Mouse (Mus musculus) liver, embryonic 14.5 days (tissue): ENCODE results near the gene Vti1b. TPM values are rescaled to one million over a fixed set of nuclear protein-coding genes. Genes with fewer than 3 reads are reported as not detected.

Source experiments
- ATAC-seq: fragments of 200-750 bp; cut with Nextera tagmentation; 2 replicates; pipeline ENCODE4 v1.8.0; 2017; ENCODE audit warnings: moderate number of reproducible peaks, mild to moderate bottlenecking, moderate library complexity; ENCODE audit not compliant: insufficient read depth
- DNase-seq, 3 experiments: peaks; one replicate each; pipeline ENCODE4 v3.0.0-alpha.2; 2012 to 2013; ENCODE audit warnings: low read depth in 3 of 3, low spot score in 3 of 3
- H3K27ac ChIP-seq: fragments of 300-500 bp; sonication (generic); 2 replicates; pipeline ENCODE4 v1.5.1; 2014; ENCODE audit warnings: moderate library complexity, mild to moderate bottlenecking, control low read depth, inconsistent platforms
- H3K27me3 ChIP-seq: fragments of 300-500 bp; sonication (generic); 2 replicates; pipeline ENCODE4 v1.6.1; 2014; ENCODE audit warnings: mild to moderate bottlenecking, low read length, moderate library complexity; ENCODE audit not compliant: control insufficient read depth, insufficient read depth
- H3K36me3 ChIP-seq: fragments of 300-500 bp; sonication (generic); replicated peaks from 2 replicates; pipeline ENCODE4 v1.6.1; 2014; ENCODE audit warnings: low read depth; ENCODE audit not compliant: control insufficient read depth, insufficient read depth
- H3K4me1 ChIP-seq, 2 experiments: fragments of 200-500 bp in 1 of 2; fragments of 300-500 bp in 1 of 2; sonication (generic) in 1 of 2; replicated peaks; 2 replicates each; pipeline ENCODE4 v1.6.1; 2012 to 2014; ENCODE audit warnings: antibody characterized with exemption in 1 of 2, inconsistent platforms in 1 of 2, low read length in 1 of 2; ENCODE audit not compliant: control insufficient read depth in 2 of 2, insufficient read depth in 2 of 2
- H3K4me2 ChIP-seq: fragments of 300-500 bp; sonication (generic); 2 replicates; pipeline ENCODE4 v1.6.1; 2014; ENCODE audit warnings: low read depth, mild to moderate bottlenecking, control low read depth, moderate library complexity
- H3K4me3 ChIP-seq, 2 experiments: fragments of 200-500 bp in 1 of 2; fragments of 300-500 bp in 1 of 2; sonication (generic) in 1 of 2; 2 replicates each; pipeline ENCODE4 v1.5.1; 2012 to 2014; ENCODE audit warnings: low read depth in 2 of 2, low read length in 2 of 2, mild to moderate bottlenecking in 2 of 2, control low read depth in 1 of 2, inconsistent platforms in 1 of 2, moderate library complexity in 1 of 2; ENCODE audit not compliant: insufficient read depth in 1 of 2
- H3K9ac ChIP-seq: fragments of 300-500 bp; sonication (generic); replicated peaks from 2 replicates; pipeline ENCODE4 v1.6.1; 2014; ENCODE audit warnings: mild to moderate bottlenecking, control low read depth, moderate library complexity
- H3K9me3 ChIP-seq: fragments of 300-500 bp; sonication (generic); 2 replicates; pipeline ENCODE4 v1.6.1; 2016; ENCODE audit warnings: low read length, mixed read lengths; ENCODE audit not compliant: control insufficient read depth
- CTCF ChIP-seq: IDR thresholded peaks from 2 replicates; pipeline ENCODE4 v1.5.1; 2016; ENCODE audit warnings: antibody characterized with exemption, low read depth, control low read depth
- EP300 ChIP-seq: IDR thresholded peaks from 2 replicates; pipeline ENCODE4 v1.6.1; 2016; ENCODE audit warnings: antibody characterized with exemption, low read depth
- WGBS: fragments of 180-500 bp; shearing (Covaris S2); extraction: QIAGEN DNeasy Blood & Tissue Kit; methylation state at CpG from one replicate; pipeline ENCODE4 v1.1.7; 2014; ENCODE audit not compliant: insufficient replicate concordance; 5-methylcytosine and 5-hydroxymethylcytosine counted together
- polyA plus RNA-seq, 2 experiments: library from polyadenylated mRNA; depleted of rRNA in 1 of 2; stranded (reverse) in 1 of 2; unstranded in 1 of 2; fragments of >200 nt; fragmentation: Nextera tagmentation in 1 of 2; extraction: Ambion mirVana in 1 of 2; gene quantifications; 2 replicates each; pipeline versions ENCODE4 v1.2.1 to v1.2.3; 2012 to 2014

The Vti1b gene
- polyA plus RNA-seq, 2 experiments: 16.0 to 34.9 TPM

DNA sequence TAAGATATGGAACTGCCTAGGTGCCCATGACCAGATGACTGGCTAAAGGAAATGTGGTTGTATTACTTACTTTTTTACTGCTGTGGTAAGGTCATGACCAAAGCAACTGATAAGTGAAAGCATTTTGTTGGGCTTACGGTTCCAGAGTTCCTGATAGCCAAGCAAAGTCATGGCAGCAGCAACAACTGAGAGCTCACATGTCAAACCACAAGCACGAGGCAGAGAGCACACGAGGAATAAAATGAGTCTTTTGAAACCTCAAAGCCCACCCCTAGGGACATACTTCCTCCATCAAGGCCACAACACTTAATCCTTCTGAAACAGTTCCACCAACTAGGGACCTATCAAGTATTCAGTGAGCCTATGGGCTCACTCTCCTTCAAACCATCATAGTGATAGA lies 29.4 kb upstream of the Vti1b start:
- Histone ChIP-seq H3K27ac (no peak overlapping the region), H3K9ac (no peak overlapping the region), H3K4me3 (no peak overlapping the region), H3K9me3 (no peaks in the 10 kb centered on the region), H3K36me3 (no peaks in the 10 kb centered on the region), H3K4me2 (no peak overlapping the region), H3K4me1 (no peaks in the 10 kb centered on the region), H3K27me3 (no peaks in the 10 kb centered on the region)
- TF ChIP-seq EP300 (no peak), CTCF (no peak)
- ATAC-seq: no peak
- 22% methylated on average over 3 of the region's 3 CpGs for WGBS
- no peak for DNase-seq

DNA sequence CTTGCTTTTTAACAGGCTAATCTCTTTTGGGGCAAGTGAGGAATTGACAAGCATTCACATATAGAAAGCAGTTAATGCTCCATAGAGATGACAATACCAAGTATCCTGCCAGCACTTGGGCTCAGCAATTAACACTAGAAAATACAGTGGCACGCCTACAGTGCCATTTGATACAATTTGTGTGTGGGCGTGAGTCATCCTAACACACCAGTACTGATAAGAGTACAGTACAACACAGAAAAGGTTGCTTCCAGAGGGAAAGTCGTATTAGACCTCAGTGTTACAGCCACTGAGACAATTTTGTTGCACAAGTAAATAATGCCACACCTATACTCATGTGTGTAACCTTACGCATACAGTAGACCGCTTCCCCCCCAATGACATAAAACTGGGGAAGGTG lies 24.6 kb upstream of the Vti1b start:
- Histone ChIP-seq H3K27ac (no peak overlapping the region), H3K4me2 (no peak overlapping the region), H3K4me3 (no peak overlapping the region), H3K9me3 (no peaks in the 10 kb centered on the region), H3K9ac (no peak overlapping the region), H3K27me3 (no peaks in the 10 kb centered on the region), H3K36me3 (no peaks in the 10 kb centered on the region), H3K4me1 (peaks cover 0 to under 1% of the 10 kb centered on the region in 2 experiments; a peak in 2 of 4 replicates)
- WGBS: 60% methylated on average over 5 of the region's 5 CpGs
- TF ChIP-seq CTCF (no peak), EP300 (no peak)
- DNase-seq: no peak
- ATAC-seq: no peak

DNA sequence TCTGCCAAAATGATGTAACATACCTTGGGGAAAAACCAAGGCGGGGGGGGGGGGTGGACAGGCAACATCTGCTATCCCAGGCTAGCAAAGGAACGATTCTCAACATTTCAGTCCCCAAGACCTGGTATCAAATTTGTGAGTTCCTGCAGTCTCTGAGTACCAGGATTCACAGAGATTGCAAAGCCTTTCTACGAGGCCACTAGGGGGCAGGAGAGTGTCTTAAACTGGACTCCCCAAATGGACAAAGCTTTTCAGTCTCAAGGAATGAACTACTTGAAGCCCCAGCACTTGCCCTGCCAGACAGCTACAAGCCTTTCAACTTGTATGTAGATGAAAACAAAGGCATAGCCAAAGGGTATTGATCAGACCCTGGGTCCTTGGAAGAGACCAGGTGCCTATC lies 21.0 kb upstream of the Vti1b start:
- no peak overlapping the region for H3K27ac ChIP-seq
- no peak overlapping the region for H3K4me2 ChIP-seq
- H3K36me3 ChIP-seq: peaks cover under 1% of the 10 kb centered on the region; the same call in 1 of the 2 replicates
- H3K4me3 ChIP-seq: no peak overlapping the region
- no peaks in the 10 kb centered on the region for H3K27me3 ChIP-seq
- DNase-seq: peak; percentile 49 to 59 (median 54)
- H3K9me3 ChIP-seq: no peaks in the 10 kb centered on the region
- no peak for ATAC-seq
- no peak overlapping the region for H3K9ac ChIP-seq
- TF ChIP-seq EP300: no peak
- TF ChIP-seq CTCF: peak; percentile 79
- H3K4me1 ChIP-seq: peaks cover 7 to 14% of the 10 kb centered on the region in 2 experiments
- 4% methylated on average over 3 of the region's 3 CpGs for WGBS

DNA sequence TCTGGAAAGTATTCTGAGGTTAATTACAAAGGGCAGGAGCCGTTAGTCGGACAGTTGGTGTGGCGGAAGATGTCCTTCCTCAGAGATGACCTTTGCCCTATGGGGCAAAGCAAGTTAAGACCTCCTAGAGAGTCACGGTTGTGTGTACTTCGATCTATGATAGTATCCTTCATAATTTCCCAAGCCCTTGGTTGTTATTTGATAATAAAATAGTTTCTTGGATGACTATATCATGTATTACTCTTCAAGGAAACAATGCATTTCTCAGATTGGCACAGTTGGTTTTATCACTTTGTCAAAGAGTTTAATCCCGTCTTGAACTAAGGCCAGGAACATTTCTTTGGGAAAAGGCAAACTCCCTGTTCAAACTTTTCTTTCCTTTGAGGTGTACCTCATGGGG lies 19.7 kb upstream of the Vti1b start, which contains the start of gene Rdh11:
Gene Rdh11 (minus strand): TSS at position 101 of the 400 bp plus-strand sequence.
- Histone ChIP-seq H3K27ac (peak within 1 kb of the TSS; percentile 77), H3K36me3 (peaks cover 9% of the 10 kb centered on the region), H3K9ac (peak within 1 kb of the TSS; percentile 79), H3K4me1 (peaks cover 7 to 14% of the 10 kb centered on the region in 2 experiments), H3K27me3 (no peaks in the 10 kb centered on the region), H3K9me3 (no peaks in the 10 kb centered on the region), H3K4me2 (peak within 1 kb of the TSS; percentile 98), H3K4me3 (peak within 1 kb of the TSS; percentile 83 to 86)
- ATAC-seq: no peak
- 56% methylated on average over 6 of the region's 6 CpGs for WGBS
- no peak for DNase-seq
- TF ChIP-seq CTCF (no peak), EP300 (no peak)

DNA sequence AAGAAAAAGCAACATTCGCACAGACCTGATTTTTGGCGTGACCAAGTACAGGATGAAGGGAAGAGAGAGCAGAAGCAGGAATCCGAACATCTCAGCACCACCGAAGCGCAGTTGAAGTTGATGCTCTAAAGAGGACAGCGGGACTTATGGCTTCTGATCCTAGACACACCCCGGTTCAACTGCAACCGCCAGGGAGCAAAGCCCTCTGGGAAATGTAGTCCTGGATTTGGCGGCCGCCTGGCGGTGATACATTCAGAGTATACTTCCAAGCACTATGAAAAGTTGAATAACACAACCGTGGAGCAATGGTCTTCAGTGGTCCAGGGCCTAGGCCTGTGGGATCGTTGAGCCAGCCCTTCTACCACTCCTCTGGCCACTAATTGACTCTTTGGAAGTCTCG lies 19.2 kb upstream of the Vti1b start:
- H3K4me3 ChIP-seq: peak overlapping the region; percentile 83 to 86
- DNase-seq: peak; percentile 72 to 79 (median 74)
- peak overlapping the region; percentile 79 for H3K9ac ChIP-seq
- H3K36me3 ChIP-seq: peaks cover 14% of the 10 kb centered on the region
- peaks cover 7 to 14% of the 10 kb centered on the region in 2 experiments for H3K4me1 ChIP-seq
- TF ChIP-seq EP300 (no peak), CTCF (peak; percentile 73)
- H3K27me3 ChIP-seq: no peaks in the 10 kb centered on the region
- WGBS: 4% methylated on average over 14 of the region's 14 CpGs
- ATAC-seq: peak; percentile 73
- H3K9me3 ChIP-seq: no peaks in the 10 kb centered on the region
- peak overlapping the region; percentile 98 for H3K4me2 ChIP-seq
- H3K27ac ChIP-seq: peak overlapping the region; percentile 77; the same call in 1 of the 2 replicates
